In genomic region chr10:95117041-95117730, GRCm38 (mm10) we compare ENCODE assay signal across 10 mouse cellular contexts.
DNase-seq lines count a peak whose midpoint lies in the region; ATAC-seq and TF ChIP-seq lines count a peak whose summit lies in the region.
"Had no signal": no experiment of that assay in that cellular context is flagged by ENCODE, and none has a peak within 500 bp of the region (broad histone marks: within the 10 kb centered on the region; RNA-seq: fewer than 3 reads in every experiment).

No protein-coding gene starts in this region.

- H3K4me1 ChIP-seq in hindbrain, postnatal 0 days (ENCODE audit: insufficient read depth, low read length): 0 out of 2 replicates have a peak, but pooled peaks cover 4% of the 10 kb centered on the region
- H3K4me1 ChIP-seq in hindbrain, embryonic 16.5 days (ENCODE audit: control insufficient read depth, insufficient read depth, low read depth, low read length): no peaks in the 10 kb centered on the region
- 0 out of 2 replicates have a peak, but pooled peaks cover 6% of the 10 kb centered on the region for H3K4me1 ChIP-seq in midbrain, embryonic 13.5 days (replicated peaks)
- H3K4me1 ChIP-seq: liver, embryonic 13.5 days had no signal

- H3K4me3 ChIP-seq in hindbrain, postnatal 0 days (ENCODE audit: low read length): no peak overlapping the region
- no peak overlapping the region for H3K4me3 ChIP-seq in hindbrain, embryonic 16.5 days (ENCODE audit: low read length)
- no peak overlapping the region for H3K4me3 ChIP-seq in midbrain, embryonic 13.5 days (replicated peaks)
- H3K4me3 ChIP-seq: liver, embryonic 13.5 days had no signal

- H3K9ac ChIP-seq in hindbrain, postnatal 0 days (replicated peaks; ENCODE audit: low read length): no peak overlapping the region
- no peak overlapping the region for H3K9ac ChIP-seq in hindbrain, embryonic 16.5 days (ENCODE audit: low read depth, low read length)
- H3K9ac ChIP-seq in midbrain, embryonic 13.5 days (replicated peaks): no peak overlapping the region
- H3K9ac ChIP-seq: liver, embryonic 13.5 days had no signal

- H3K4me2 ChIP-seq in hindbrain, postnatal 0 days (ENCODE audit: low read depth, low read length): no peak overlapping the region
- no peak overlapping the region for H3K4me2 ChIP-seq in hindbrain, embryonic 16.5 days (ENCODE audit: low read length)
- H3K4me2 ChIP-seq in midbrain, embryonic 13.5 days (replicated peaks): no peak overlapping the region
- H3K4me2 ChIP-seq: liver, embryonic 13.5 days had no signal

- no peaks in the 10 kb centered on the region for H3K27me3 ChIP-seq in hindbrain, postnatal 0 days (ENCODE audit: insufficient read depth, low read length)
- no peaks in the 10 kb centered on the region for H3K27me3 ChIP-seq in hindbrain, embryonic 16.5 days (replicated peaks; ENCODE audit: control insufficient read depth, insufficient read depth, low read length)
- H3K27me3 ChIP-seq in midbrain, embryonic 13.5 days: no peaks in the 10 kb centered on the region
- H3K27me3 ChIP-seq: liver, embryonic 13.5 days had no signal

- no peak for ATAC-seq in hindbrain, postnatal 0 days
- no peak for ATAC-seq in hindbrain, embryonic 16.5 days
- no peak for ATAC-seq in midbrain, embryonic 13.5 days

- intact Hi-C loops in heart, postnatal 25 days (cut with DNase I): no loop called here

- 56% methylated on average over 6 of the region's 6 CpGs for WGBS in hindbrain, postnatal 0 days
- 67% methylated on average over 6 of the region's 6 CpGs for WGBS in hindbrain, embryonic 16.5 days
- 82% methylated on average over 6 of the region's 6 CpGs for WGBS in midbrain, embryonic 13.5 days

- no peak for TF ChIP-seq CTCF in hindbrain, postnatal 0 days (IDR thresholded peaks at IDR 0.05; ENCODE audit: low read depth)

- no peaks in the 10 kb centered on the region for H3K9me3 ChIP-seq in hindbrain, postnatal 0 days (ENCODE audit: low read length)
- H3K9me3 ChIP-seq in hindbrain, embryonic 16.5 days (ENCODE audit: control insufficient read depth, low read length): no peaks in the 10 kb centered on the region
- H3K9me3 ChIP-seq in midbrain, embryonic 13.5 days: no peaks in the 10 kb centered on the region
- H3K9me3 ChIP-seq: G1E; liver, embryonic 13.5 days had no signal

- DNase-seq in hindbrain, postnatal 0 days (ENCODE audit: low spot score): peak; percentile 52
- peak; percentile 38 for DNase-seq in adrenal gland, postnatal 14 days
- peak; percentile 18 for DNase-seq in heart, postnatal 25 days (ENCODE audit: low spot score)
- DNase-seq in lung, postnatal 10 days: peak; percentile 56
- no peak for DNase-seq in right cerebral cortex, adult 2 months (ENCODE audit: low spot score in 2 of 2)
- DNase-seq in testis, postnatal 14 days (ENCODE audit: low spot score): no peak
- DNase-seq: liver, embryonic 13.5 days had no signal

- H3K36me3 ChIP-seq in hindbrain, postnatal 0 days (ENCODE audit: insufficient read depth, low read length): no peaks in the 10 kb centered on the region
- no peaks in the 10 kb centered on the region for H3K36me3 ChIP-seq in hindbrain, embryonic 16.5 days (ENCODE audit: control insufficient read depth, insufficient read depth, low read length)
- no peaks in the 10 kb centered on the region for H3K36me3 ChIP-seq in midbrain, embryonic 13.5 days
- H3K36me3 ChIP-seq: G1E; liver, embryonic 13.5 days had no signal

- no peak overlapping the region for H3K27ac ChIP-seq in hindbrain, postnatal 0 days
- no peak overlapping the region for H3K27ac ChIP-seq in hindbrain, embryonic 16.5 days (ENCODE audit: low read depth, low read length)
- no peak overlapping the region for H3K27ac ChIP-seq in midbrain, embryonic 13.5 days
- H3K27ac ChIP-seq: liver, embryonic 13.5 days had no signal

Comparison
In these comparisons a context has a peak if more than half of its experiments do, and no peak if none do; other contexts are left out.
1. DNase-seq: peak in hindbrain, postnatal 0 days (single experiment), adrenal gland, postnatal 14 days (single experiment), heart, postnatal 25 days (single experiment) and lung, postnatal 10 days (single experiment); none in right cerebral cortex, adult 2 months (0 of 2) and testis, postnatal 14 days (single experiment).